Mouse (Mus musculus): ENCODE measurements around the gene Pilrb2.
A peak's percentile ranks its signal among the peaks of the same experiment; 100 is the strongest.
"Not testable (repeated sequence)": the region's sequence is repeated elsewhere in the genome, so short reads cannot be mapped to it uniquely, and the experiment has no call there.

Gene Pilrb2

GRCm38 (mm10) chr5:137871644-137872380 lies at the start of gene Pilrb2:
Gene Pilrb2 (minus strand): TSS chr5:137871815.
- DNase-seq: not testable (repeated sequence)

DNA sequence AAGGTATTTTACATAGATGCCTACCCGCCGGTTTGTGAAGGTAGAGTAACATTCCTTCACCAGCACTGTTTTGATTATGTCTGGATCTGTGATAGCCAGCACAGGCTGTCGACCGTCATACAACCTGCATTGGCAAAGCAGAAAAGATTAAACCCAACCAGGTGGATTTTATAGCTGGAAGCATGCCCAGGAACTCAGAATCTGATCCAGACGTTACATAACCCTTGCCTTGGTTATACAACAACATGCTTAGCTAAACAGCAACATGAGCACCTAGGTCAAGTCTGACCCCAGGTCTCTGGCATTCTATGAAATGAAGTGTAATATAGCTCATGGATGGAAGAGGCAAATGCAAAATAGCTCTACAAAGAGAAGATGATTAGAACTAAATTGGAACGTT lies 43.9 kb upstream of the Pilrb2 start:
- DNase-seq: peak; percentile 57

DNA sequence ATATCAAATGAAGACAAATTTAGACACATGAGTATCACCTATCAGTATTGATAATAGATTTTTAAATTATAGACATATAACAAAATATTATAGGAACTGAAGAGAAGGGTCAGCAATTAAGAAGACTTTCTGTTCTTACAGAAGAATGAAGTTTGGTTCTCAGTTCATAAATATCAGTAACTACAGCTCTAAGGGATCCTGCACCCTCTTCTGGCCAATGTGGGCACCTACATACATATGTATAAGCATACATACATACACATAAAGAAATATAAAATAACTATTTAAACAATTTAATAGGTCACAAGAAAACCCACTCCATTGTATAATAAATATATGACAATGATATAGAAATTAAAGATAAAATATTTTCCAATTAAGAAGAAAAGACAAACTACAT lies 42.9 kb upstream of the Pilrb2 start:
- no peak for DNase-seq

DNA sequence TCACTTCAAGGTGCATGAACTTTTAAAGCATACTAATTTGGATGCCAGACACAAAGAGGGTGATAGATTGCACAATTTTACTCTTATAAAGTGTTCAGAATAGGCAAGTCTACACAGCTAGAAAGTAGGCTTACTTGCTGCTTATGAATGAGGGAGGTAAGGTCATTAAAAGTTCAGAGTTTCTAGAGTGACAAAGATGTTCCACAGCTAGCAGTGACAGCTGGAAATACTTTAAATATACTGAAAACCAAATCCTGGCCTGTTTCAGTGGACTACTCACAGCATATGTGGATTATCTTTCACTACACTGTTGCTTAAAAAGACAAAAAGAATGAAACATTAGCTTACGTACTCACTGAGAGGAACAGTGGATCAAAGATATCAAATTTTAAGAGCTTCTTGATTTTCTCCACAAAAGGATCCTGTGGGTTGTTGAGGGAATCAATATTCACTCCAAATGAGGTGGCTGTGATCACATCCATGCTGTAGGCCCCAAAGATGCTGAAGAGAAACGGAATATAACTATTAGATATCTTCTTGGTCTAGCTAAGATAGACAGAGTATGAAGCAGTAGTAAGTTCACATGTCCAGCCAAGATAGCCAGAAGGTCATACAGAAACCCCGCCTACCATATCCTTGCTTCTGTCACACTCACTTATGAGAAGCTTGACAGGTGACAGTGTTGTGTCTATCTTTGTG lies 38.1 kb upstream of the Pilrb2 start:
- DNase-seq: no peak

GRCm38 (mm10) chr5:137897812-137898211 lies 26.2 kb upstream of the Pilrb2 start:
- no peak for DNase-seq

DNA sequence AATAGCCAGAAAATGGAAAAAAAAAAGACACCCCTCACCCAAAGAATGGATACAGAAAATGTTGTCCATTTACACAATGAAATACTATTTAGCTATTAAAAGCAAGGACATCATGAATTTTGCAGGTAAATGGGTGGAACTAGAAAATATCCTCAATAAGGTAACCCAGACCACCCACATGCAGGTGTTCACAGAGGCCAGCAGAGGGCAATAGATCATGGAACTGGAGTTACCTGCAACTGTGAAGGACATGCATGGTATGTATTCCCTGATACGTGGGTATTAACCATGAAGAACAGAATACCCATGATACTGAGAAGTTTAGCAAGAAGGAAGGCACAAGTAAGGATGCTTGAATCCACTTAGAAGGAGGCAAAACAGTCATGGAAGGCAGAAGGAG lies 21.3 kb upstream of the Pilrb2 start:
- DNase-seq: no peak

DNA sequence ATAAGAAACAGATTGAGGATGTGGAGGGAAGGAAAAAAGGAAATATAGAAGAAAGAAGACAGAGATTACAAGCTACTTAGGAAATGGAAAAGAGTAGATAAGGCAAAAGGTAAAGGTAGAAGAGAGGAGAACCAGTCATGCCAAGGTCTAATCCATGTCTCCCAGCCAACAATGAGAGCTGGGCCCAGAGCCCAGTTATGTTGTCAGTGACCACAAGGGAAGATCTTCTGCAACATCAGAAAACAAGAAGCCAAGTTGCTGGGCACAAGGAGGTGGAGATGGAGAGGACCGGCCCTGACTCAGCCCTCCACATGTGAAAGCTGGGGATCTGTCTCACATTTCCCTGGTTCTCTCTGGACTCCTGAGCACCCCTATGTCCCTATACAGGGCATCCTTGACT lies 16.1 kb upstream of the Pilrb2 start:
- no peak for DNase-seq

DNA sequence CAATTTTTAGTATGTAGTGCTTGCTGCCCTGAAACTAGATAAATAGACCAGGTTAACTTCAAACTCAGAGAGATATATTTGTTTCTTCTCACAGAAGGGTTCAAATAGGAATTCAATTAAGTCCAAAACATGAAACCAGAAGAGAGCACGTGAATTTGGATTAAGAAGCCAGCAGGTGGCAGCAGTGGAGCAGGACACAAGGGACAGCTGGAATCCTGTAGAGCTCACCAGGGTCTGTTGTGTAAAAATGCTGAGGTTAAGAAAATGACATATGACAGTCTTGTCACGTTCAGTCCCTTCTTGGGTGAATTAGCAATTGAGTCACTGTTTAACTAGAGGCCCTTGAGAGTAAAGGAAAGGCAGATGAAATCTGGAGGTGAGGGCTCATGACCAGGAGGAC lies 14.3 kb upstream of the Pilrb2 start:
- peak; percentile 10 for DNase-seq

DNA sequence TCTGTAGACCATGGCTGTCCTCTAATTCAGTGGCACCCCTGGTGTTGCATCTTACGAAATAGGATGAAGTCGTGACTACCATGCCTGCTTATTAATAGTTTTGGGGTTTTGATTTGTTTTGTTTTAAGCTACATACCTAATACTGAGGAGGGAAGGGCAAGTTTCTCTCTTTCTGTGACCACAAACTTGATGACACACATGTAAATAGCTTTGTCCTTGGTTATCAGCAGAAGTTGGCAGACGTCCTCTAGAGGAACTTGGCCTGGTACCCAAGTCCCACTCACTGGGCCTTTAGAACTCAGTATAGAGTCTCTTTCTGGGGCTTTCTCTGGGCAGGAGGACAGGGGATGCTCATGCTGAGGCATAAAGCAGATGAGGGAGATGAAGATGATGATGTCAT lies 11.7 kb upstream of the Pilrb2 start:
- no peak for DNase-seq

DNA sequence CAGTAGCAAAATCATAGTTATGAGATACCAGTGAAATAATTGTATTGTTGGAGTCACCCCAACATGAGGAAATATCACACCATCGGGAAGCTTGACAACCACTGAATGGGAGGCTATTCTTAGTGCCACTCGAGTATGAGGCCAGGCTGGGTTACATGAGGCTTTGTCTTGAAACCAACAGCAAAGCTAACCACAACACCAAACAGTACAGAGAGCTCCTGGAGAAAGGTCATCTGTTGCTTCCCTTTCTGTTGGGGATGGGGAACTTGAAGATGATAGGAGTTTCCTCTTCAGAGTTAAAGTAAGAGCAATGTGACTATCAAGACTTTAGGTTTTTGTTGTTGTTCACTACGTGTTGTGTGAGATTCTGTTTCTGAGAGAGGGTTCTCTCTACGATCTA lies 11.3 kb upstream of the Pilrb2 start:
- no peak for DNase-seq

DNA sequence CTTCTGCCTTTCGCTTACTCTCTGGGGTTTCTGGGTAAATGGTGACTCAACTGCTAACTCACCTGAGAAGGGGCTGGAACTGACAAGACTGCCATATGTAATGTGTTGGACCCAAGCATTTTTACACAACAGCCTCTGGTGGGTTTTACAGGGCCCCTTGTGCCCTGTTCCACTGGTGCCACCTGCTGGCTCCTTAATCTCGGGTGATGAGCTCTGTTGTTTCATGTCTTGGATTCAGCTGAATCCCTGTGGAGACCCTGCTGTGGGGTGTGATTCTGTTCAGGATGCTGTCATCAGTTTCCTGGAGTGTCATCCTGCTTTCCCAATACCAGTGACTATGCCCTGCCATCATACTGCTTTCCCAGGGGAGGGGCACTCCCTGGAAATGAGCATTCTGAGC lies 6.2 kb upstream of the Pilrb2 start:
- DNase-seq: no peak

DNA sequence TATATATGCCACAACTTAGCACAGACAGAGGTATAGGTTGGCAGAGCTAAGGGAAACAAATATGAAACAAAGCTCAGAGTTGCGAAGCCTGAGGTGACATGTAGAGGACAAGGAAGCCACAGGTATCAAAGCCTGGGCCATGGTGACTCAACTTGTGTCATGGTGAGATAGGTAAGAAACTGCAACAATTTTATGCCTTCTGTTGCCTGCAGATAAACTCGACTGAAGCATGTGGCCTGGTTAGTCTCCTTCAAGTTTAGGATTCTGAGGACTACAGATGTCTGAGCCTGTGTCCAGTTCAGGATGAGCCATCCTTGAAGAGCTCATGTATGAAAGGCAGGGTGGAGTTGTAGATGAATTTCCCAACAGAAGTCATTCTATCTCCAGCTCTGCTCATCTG lies 3.4 kb upstream of the Pilrb2 start:
- DNase-seq: no peak

GRCm38 (mm10) chr5:137872381-137872702 lies 727 bp upstream of the Pilrb2 start:
- DNase-seq: not testable (repeated sequence)

DNA sequence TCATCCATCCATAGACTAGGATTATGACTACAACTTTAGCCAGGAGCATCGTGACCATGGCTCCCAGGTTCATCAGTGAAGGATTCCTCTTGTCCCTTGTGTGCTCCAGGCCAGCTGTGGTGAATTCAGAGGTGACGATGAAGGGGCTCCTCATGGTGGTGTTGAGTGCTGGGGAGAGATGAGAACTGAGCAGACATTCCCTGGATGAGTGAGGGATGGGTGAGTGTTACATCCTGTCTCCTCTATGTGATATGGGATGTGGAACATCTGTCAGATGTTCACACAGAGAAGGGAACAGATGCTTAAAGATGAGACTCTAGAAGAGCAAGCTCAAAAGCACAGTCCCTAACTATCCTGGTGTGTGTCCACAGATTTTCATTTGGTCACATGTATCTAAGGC lies 3.0 kb downstream of the Pilrb2 start:
- not testable (repeated sequence) for DNase-seq

DNA sequence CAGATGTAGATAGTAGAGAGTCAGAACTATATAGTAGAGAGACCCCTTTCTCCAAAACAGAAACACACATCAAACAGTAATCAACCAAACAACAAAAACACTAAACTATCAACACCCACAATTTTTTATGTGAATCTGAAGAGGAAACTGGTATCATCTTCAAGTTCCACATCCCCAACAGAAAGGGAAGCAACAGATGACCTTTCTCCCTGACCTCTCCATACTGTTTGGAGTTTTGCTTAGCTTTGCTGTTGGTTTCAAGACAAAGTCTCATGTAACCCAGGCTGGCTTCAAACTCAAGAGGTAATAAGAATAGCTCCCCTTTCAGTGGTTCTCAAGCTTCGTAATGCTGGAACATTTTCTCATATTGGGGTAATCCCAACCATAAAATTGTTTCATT lies 7.6 kb downstream of the Pilrb2 start:
- not testable (repeated sequence) for DNase-seq

GRCm38 (mm10) chr5:137857960-137858710 lies 13.5 kb downstream of the Pilrb2 start, which contains the start of gene Pilrb1:
Gene Pilrb1 (minus strand): TSS chr5:137858106.
- DNase-seq: not testable (repeated sequence)

DNA sequence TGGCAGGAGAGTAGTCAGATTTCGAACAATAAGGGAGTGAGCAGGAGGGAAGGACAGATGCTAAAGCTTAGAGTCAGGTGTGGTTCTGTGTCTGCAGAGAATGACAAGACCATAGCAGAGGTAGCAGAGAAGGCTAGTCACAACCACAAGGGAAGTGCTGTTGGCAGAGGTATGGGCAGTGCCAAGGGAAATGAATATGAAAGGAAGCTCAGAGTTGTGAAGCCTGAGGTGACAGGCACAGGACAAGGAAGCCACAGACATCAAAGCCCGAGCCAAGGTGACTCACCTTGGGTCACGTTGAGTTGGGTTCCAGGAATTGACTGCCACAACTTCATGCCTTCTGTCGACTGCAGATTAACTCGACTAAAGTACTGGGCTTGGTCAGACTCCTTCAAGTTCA lies 14.7 kb downstream of the Pilrb2 start:
- not testable (repeated sequence) for DNase-seq

DNA sequence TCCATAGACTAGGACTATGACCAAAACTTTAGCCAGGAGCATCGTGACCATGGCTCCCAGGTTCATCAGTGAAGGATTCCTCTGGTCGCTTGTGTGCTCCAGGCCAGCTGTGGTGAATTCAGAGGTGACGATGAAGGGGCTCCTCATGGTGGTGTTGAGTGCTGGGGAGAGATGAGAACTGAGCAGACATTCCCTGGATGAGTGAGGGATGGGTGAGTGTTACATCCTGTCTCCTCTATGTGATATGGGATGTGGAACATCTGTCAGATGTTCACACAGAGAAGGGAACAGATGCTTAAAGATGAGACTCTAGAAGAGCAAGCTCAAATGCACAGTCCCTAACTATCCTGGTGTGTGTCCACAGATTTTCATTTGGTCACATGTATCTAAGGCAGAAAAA lies 16.7 kb downstream of the Pilrb2 start:
- not testable (repeated sequence) for DNase-seq

DNA sequence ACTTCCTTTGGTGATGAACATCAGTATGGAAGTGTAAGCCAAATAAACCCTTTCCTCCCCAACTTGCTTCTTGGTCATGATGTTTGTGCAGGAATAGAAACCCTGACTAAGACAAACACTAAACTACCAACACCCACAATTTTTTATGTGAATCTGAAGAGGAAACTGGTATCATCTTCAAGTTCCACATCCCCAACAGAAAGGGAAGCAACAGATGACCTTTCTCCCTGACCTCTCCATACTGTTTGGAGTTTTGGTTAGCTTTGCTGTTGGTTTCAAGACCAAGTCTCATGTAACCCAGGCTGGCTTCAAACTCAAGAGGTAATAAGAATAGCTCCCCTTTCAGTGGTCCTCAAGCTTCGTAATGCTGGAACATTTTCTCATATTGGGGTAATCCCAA lies 21.3 kb downstream of the Pilrb2 start:
- DNase-seq: not testable (repeated sequence)

GRCm38 (mm10) chr5:137837110-137837509 lies 34.5 kb downstream of the Pilrb2 start:
- not testable (repeated sequence) for DNase-seq

- no peak for DNase-seq
Observed at GRCm38 (mm10) chr5:137836611-137837010, 35.0 kb downstream of the Pilrb2 start.

DNA sequence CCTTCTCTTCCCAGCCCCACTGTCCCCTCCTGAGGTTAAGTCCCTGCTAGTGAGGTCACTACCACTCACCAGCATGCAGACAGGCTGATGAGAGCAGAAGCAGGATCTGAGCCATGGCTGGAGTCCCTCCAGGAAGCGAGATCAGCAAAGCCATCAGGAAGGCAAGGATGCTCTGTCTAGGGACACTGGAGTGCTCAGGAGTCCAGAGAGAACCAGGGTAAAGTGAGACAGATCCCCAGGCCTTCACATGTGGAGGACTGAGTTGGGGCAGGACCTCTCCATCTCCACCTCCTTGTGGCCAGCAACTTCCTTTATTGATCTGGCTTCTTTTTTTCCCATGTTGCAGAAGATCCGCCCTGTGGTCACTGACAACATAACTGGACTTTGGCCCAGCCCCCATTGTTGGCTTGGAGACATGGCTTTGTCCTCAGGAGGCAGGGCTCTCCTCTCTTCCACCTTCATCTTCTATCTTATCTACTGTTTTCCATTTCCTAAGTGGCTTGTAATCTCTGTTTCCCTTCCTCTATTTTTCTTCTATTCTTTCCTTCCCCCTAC lies 35.6 kb downstream of the Pilrb2 start, which contains the start of gene Pilra:
Gene Pilra, minus strand, starts transcription at position 316 of the 555 bp plus-strand sequence.
- not testable (repeated sequence) for DNase-seq

DNA sequence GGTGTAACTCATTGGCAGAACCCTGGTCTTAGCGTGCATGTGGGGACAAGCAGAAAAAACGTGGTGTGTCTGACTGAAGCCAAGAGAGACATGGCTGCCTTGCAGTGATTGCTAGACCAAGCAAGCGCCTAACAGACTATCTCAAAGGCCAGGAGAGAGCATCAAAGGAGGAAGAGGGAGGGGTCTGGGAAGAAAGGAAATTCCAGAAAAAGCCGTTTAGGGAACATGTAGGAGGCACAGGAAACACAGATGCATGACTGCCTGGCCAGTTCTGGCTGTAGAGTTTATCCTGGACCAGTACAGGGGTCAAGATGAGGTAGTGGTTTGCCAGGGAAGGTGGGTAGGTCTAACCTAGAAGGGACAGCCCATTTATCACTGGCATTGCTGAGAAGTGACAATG lies 38.1 kb downstream of the Pilrb2 start:
- DNase-seq: no peak
